Mouse (Mus musculus) thymus, adult 2 months (tissue): ENCODE results near the gene Ctnnbl1.

Source experiments
- CTCF ChIP-seq: fragments of 200-500 bp; IDR thresholded peaks from 2 replicates; pipeline ENCODE4 v1.5.1; 2012; ENCODE audit warnings: mild to moderate bottlenecking, control low read depth, low read length, moderate library complexity, borderline replicate concordance; ENCODE audit not compliant: control insufficient read depth, poor library complexity, insufficient read depth; ENCODE audit errors: extremely low read depth
- POLR2A ChIP-seq: fragments of 200-500 bp; IDR thresholded peaks from 2 replicates; pipeline ENCODE4 v1.6.1; 2012; ENCODE audit warnings: mild to moderate bottlenecking, low read length, control low read depth, moderate library complexity; ENCODE audit not compliant: control insufficient read depth, poor library complexity, insufficient read depth; ENCODE audit errors: extremely low read depth

DNA sequence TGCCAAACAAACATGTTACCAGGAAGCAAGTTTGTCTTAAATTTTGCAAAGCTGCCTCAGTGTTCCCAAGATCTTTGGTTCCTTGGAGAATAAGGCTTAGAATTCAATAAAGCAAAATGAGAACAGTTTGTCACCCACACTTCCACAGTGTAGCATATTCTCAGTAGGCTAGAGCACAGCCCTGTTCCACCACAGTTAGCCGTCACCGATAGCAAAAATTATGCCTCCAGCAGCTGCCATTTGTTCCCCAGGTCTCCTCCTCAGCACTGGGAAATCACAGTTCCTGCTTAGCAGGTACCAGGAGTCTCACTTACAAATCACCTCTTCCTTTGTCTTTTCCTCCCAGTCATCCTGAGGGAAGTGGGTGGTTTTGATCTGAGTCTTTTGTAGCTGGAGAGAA lies 10.8 kb downstream of the Ctnnbl1 start:
- no peak for TF ChIP-seq CTCF
- no peak for TF ChIP-seq POLR2A
